Mouse (Mus musculus) inflammation-experienced regulatory T-cells (primary cell): ENCODE results near the gene Vmn2r31. TPM values are rescaled to one million over a fixed set of nuclear protein-coding genes. Genes with fewer than 3 reads are reported as not detected.

Source experiments
- polyA plus RNA-seq, 2 experiments: library from polyadenylated mRNA; unstranded; fragments of 100-300 nt; shearing (Covaris generic); gene quantifications; one replicate each; pipeline ENCODE4 v1.2.1; 2017

Gene Vmn2r31
- polyA plus RNA-seq = under 1 TPM; 0.24 to 0.95 TPM

DNA sequence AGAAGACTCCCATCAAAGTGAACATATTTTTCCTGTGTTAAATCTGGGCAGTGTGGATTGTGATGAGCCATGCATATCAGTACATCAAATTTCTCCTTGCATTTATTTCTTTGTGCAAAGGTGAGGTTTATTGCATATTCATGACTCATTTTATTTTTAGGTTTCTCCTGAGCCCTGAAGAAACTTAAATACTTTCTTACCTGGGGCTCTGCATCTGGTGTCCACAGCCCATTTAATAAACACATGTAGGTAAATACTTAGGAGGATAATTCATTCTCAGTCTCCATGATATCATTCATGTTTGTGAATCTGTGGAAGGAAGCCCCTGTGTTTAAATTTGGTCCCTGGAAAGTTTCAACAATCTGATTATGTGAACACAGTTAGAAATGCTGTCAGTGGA is at the start of gene Vmn2r31:
Gene Vmn2r31, minus strand, starts transcription at position 101 of the 400 bp plus-strand sequence.

DNA sequence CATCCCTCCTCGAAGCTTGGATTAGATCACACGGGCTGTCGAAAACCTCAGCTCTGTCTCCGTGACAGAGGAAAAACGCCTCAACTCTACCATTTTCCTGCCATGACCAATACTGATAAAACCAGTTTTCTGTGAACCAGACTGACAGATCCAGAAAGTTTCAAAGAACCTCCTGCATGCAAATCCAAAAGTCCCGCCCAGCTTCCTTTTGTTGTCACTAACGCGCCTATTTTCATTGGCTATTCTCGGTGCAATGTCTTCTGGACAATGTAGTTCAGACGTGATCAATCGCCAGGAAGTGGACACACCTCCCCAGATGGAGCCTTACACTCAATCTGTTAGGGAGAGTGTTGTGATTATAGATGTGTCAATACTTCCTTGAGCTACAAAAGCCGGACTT is 25.1 kb downstream of the Vmn2r31 start, which contains the start of gene Gm45783:
Gene Gm45783, minus strand, starts transcription at position 143 of the 400 bp plus-strand sequence.

GRCm38 (mm10) chr7:7337509-7337908 is 62.0 kb downstream of the Vmn2r31 start, which contains the start of gene Vmn2r30:
TSS of gene Vmn2r30 (minus strand) at chr7:7337609.

Other genes with a start within 250 kb of the Vmn2r31 start
- gene Zfp418, start 228.4 kb downstream of the Vmn2r31 start, polyA plus RNA-seq = 1 to 10 TPM in 1 of 2 experiments, under 1 TPM in 1; 0.67 to 6.8 TPM
- gene Zfp772, start 189.7 kb downstream of the Vmn2r31 start, polyA plus RNA-seq = 1 to 10 TPM; 4.5 to 9.6 TPM
- gene Vmn2r29, start 152.4 kb downstream of the Vmn2r31 start, polyA plus RNA-seq = 1 to 10 TPM in 1 of 2 experiments, under 1 TPM in 1; 0.52 to 1.9 TPM
- 1 to 10 TPM; 2.3 to 3.9 TPM for gene Gm45844, start 121.4 kb downstream of the Vmn2r31 start, polyA plus RNA-seq
- gene Clcn4, start 98.9 kb downstream of the Vmn2r31 start, polyA plus RNA-seq = 10 to 100 TPM; 66.9 to 71.3 TPM
- gene Vmn2r30, start 62.1 kb downstream of the Vmn2r31 start, polyA plus RNA-seq = under 1 TPM in 1 of 2 experiments, not detected in 1; 0.06 TPM
- not detected for gene Gm45783, start 25.1 kb downstream of the Vmn2r31 start, polyA plus RNA-seq
- gene Vmn2r32, start 80.3 kb upstream of the Vmn2r31 start, polyA plus RNA-seq = under 1 TPM; 0.05 to 0.15 TPM
- under 1 TPM in 1 of 2 experiments, not detected in 1; 0.53 TPM for gene Vmn2r33, start 167.1 kb upstream of the Vmn2r31 start, polyA plus RNA-seq